18 mouse cellular contexts compared by ENCODE assay signal in genomic region chr1:128746461-128747009, GRCm38 (mm10).
DNase-seq lines count a peak whose midpoint lies in the region; ATAC-seq lines count a peak whose summit lies in the region.
"Had no signal": no experiment of that assay in that cellular context is flagged by ENCODE, and none has a peak within 500 bp of the region (broad histone marks: within the 10 kb centered on the region; RNA-seq: fewer than 3 reads in every experiment).

No protein-coding gene starts in this region.

- no peak overlapping the region for H3K4me2 ChIP-seq in forebrain, embryonic 12.5 days
- H3K4me2 ChIP-seq: forebrain, embryonic 13.5 days; heart, embryonic 11.5 days; limb, embryonic 15.5 days; neural tube, embryonic 12.5 days; stomach, embryonic 15.5 days had no signal

- no peak overlapping the region for H3K9ac ChIP-seq in forebrain, embryonic 12.5 days
- H3K9ac ChIP-seq: forebrain, embryonic 13.5 days; limb, embryonic 15.5 days; neural tube, embryonic 12.5 days; stomach, embryonic 15.5 days had no signal

- H3K9me3 ChIP-seq in forebrain, embryonic 12.5 days = no peaks in the 10 kb centered on the region
- H3K9me3 ChIP-seq: forebrain, embryonic 13.5 days; limb, embryonic 15.5 days; neural tube, embryonic 12.5 days; stomach, embryonic 15.5 days had no signal

- no peak for ATAC-seq in forebrain, embryonic 12.5 days (ENCODE audit: low FRiP score)
- ATAC-seq: forebrain, embryonic 13.5 days; hindbrain, postnatal 0 days had no signal

- peak overlapping the region; percentile 40 for H3K27ac ChIP-seq in macrophage
- H3K27ac ChIP-seq in forebrain, embryonic 12.5 days = no peak overlapping the region
- H3K27ac ChIP-seq: forebrain, embryonic 13.5 days; hindbrain, postnatal 0 days; limb, embryonic 15.5 days; neural tube, embryonic 12.5 days; stomach, embryonic 15.5 days had no signal

- H3K27me3 ChIP-seq in forebrain, embryonic 12.5 days = no peaks in the 10 kb centered on the region
- H3K27me3 ChIP-seq: forebrain, embryonic 13.5 days; limb, embryonic 15.5 days; neural tube, embryonic 12.5 days; stomach, embryonic 15.5 days had no signal

- H3K4me3 ChIP-seq in macrophage (ENCODE audit: inconsistent target) = no peak overlapping the region
- H3K4me3 ChIP-seq in forebrain, embryonic 12.5 days (replicated peaks) = no peak overlapping the region
- H3K4me3 ChIP-seq: forebrain, embryonic 13.5 days; limb, embryonic 15.5 days; neural tube, embryonic 12.5 days; stomach, embryonic 15.5 days had no signal

- H3K4me1 ChIP-seq in forebrain, embryonic 12.5 days = no peaks in the 10 kb centered on the region
- H3K4me1 ChIP-seq: forebrain, embryonic 13.5 days; limb, embryonic 15.5 days; neural tube, embryonic 12.5 days; stomach, embryonic 15.5 days had no signal

- peak; percentile 36 for DNase-seq in heart, adult 11 months
- no peak for DNase-seq in heart, postnatal 36 days
- DNase-seq in 416B (ENCODE audit: low read depth) (peak; percentile 64), R1 (ENCODE audit: low read depth, low spot score) (peak; percentile 60)
- DNase-seq in adrenal gland, postnatal 4 days (ENCODE audit: low spot score in 2 of 2) = no peak
- DNase-seq in adrenal gland, postnatal 14 days = no peak
- DNase-seq: adrenal gland, postnatal 36 days; gastrocnemius, postnatal 25 days; heart, postnatal 14 days; kidney, adult 8-10 months had no signal

- intact Hi-C loops in heart, postnatal 36 days (cut with DNase I) = no loop called here

- H3K79me2 ChIP-seq in macrophage (ENCODE audit: inconsistent target) = no peaks in the 10 kb centered on the region

- no peaks in the 10 kb centered on the region for H3K36me3 ChIP-seq in macrophage (ENCODE audit: inconsistent target)
- H3K36me3 ChIP-seq in forebrain, embryonic 12.5 days (replicated peaks) = no peaks in the 10 kb centered on the region
- H3K36me3 ChIP-seq: limb, embryonic 15.5 days; neural tube, embryonic 12.5 days; stomach, embryonic 15.5 days had no signal

- 38% methylated on average over 3 of the region's 3 CpGs for WGBS in macrophage (ENCODE audit: missing documents)
- 69% methylated on average over 3 of the region's 3 CpGs for WGBS in forebrain, embryonic 12.5 days

Comparison
In these comparisons a context has a peak if more than half of its experiments do, and no peak if none do; other contexts are left out.
1. DNase-seq: peak in heart, adult 11 months (single experiment), 416B (single experiment) and R1 (single experiment); none in heart, postnatal 36 days (0 of 2), adrenal gland, postnatal 4 days (0 of 2) and adrenal gland, postnatal 14 days (single experiment).